Mouse (Mus musculus) spleen, adult 2 months (tissue): ENCODE data around the gene Krt31. TPM values are rescaled to one million over a fixed set of nuclear protein-coding genes. Genes with fewer than 3 reads are reported as not detected.

Source experiments
- DNase-seq, 2 experiments: peaks; one replicate each; pipeline versions ENCODE4 v3.0.0 to v3.0.0-alpha.2; 2012 to 2021; ENCODE audit warnings: low spot score in 2 of 2, low read depth in 1 of 2
- H3K27ac ChIP-seq: fragments of 200-500 bp; 2 replicates; pipeline ENCODE4 v1.5.1; 2012; ENCODE audit warnings: low read length, inconsistent platforms; ENCODE audit not compliant: insufficient read depth
- H3K27me3 ChIP-seq: fragments of 200-500 bp; 2 replicates; pipeline ENCODE4 v1.6.1; 2012; ENCODE audit warnings: mild to moderate bottlenecking, moderate library complexity, low read length, inconsistent platforms; ENCODE audit not compliant: control insufficient read depth, insufficient read depth
- H3K36me3 ChIP-seq: fragments of 200-500 bp; 2 replicates; pipeline ENCODE4 v1.6.1; 2012; ENCODE audit warnings: mild to moderate bottlenecking, low read length, inconsistent platforms; ENCODE audit not compliant: control insufficient read depth, insufficient read depth
- H3K4me1 ChIP-seq: fragments of 200-500 bp; 2 replicates; pipeline ENCODE4 v1.6.1; 2011; ENCODE audit warnings: inconsistent platforms; ENCODE audit not compliant: control insufficient read depth, insufficient read depth, insufficient read length
- H3K4me3 ChIP-seq: fragments of 200-500 bp; 2 replicates; pipeline ENCODE4 v1.5.1; 2011; ENCODE audit warnings: mild to moderate bottlenecking, inconsistent platforms; ENCODE audit not compliant: insufficient read depth, insufficient read length; ENCODE audit errors: extremely low read depth
- CTCF ChIP-seq: fragments of 200-500 bp; IDR thresholded peaks from 2 replicates; pipeline ENCODE4 v1.5.1; 2011; ENCODE audit warnings: mild to moderate bottlenecking, inconsistent platforms; ENCODE audit not compliant: insufficient read depth, insufficient read length, insufficient replicate concordance; ENCODE audit errors: extremely low read depth
- POLR2A ChIP-seq: fragments of 200-500 bp; IDR thresholded peaks from 2 replicates; pipeline ENCODE4 v1.6.1; 2011; ENCODE audit warnings: low read depth, low read length, inconsistent platforms
- WGBS: fragments of 180-500 bp; shearing (Covaris S2); methylation state at CpG from one replicate; pipeline ENCODE4 v1.1.7; 2018; 5-methylcytosine and 5-hydroxymethylcytosine counted together
- polyA plus RNA-seq: library from polyadenylated mRNA; depleted of rRNA; stranded (reverse); fragments of >200 nt; gene quantifications from 2 replicates; pipeline ENCODE4 v1.2.3, GENCODE M21; 2012; rRNA removed

The Krt31 gene
- not detected in 2 replicates for polyA plus RNA-seq

DNA sequence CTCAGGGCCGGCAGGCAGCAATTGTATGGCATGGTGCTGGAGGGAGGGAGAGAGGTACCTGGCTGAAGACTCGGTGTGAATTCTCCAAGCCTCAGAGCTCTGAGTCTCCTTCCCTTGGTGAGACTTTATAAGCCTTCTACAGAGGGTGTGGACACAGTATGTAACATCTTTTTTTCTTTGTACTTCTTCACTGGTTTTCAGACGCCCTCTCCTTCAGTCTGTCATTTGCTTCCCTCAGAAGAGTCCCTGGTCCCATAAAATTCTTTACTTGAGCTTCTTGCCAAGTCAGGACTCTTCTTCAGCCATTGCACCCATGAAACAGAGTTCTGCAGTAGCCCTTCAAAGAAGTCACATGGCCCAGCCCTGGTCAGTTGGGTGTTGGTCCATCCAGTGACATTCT lies at the start of gene Krt31:
Krt31 (minus strand) TSS at position 101 of the 400 bp plus-strand sequence.
- Histone ChIP-seq H3K27me3 (no peaks in the 10 kb centered on the region), H3K4me3 (no peak within 1 kb of the TSS), H3K27ac (no peak within 1 kb of the TSS), H3K36me3 (no peaks in the 10 kb centered on the region), H3K4me1 (no peaks in the 10 kb centered on the region)
- TF ChIP-seq CTCF (no peak), POLR2A (no peak)
- WGBS: 85% methylated on average over 3 of the region's 3 CpGs
- no peak for DNase-seq

DNA sequence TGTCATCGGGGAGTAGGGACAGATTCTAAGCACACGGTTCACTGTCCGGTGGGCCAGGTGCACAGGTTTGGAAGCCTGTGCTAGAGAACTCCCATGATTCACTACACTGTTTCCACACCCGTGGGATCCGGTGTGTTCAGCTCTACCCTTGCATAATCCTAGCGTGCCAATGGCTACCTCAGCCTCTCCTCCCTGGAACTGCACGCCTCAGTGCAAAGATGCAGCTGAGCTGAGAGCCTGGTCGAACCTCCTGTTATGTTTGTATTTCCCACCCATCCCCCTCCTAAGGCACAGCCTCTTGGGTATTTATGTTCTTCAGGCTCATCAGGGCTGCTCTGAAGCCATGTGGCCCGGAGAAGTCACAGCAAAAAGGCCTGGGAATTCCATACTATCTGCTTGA lies 47.5 kb upstream of the Krt31 start:
- Histone ChIP-seq H3K4me3 (no peak overlapping the region), H3K27me3 (no peaks in the 10 kb centered on the region), H3K27ac (no peak overlapping the region), H3K36me3 (no peaks in the 10 kb centered on the region), H3K4me1 (no peaks in the 10 kb centered on the region; the same call in 1 of the 2 replicates)
- WGBS: 82% methylated on average over 9 of the region's 9 CpGs
- no peak for DNase-seq
- no peak for TF ChIP-seq POLR2A
- TF ChIP-seq CTCF: no peak

DNA sequence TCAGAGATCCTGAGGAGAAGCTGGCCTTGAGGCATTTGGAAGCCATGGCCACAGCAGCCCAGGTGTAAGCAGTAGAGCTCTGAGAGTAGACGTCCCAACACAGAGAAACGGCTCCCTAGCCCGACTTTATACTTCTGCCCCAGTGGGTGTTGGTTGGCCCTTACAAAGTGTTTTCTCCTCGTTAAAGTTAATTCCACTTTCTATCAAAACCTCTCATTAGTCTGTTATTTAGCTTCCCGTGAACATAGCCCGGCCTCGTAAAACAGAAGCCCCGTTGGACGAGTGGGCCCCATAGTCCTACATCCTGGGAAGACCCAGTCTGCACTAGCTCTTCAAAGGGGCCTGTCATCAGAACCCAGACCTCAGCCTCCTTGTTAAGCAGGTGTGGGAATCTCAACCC lies 45.8 kb upstream of the Krt31 start, which contains the start of gene Krt35:
Krt35 (minus strand) TSS at position 101 of the 400 bp plus-strand sequence.
- no peaks in the 10 kb centered on the region for H3K27me3 ChIP-seq
- H3K4me1 ChIP-seq: no peaks in the 10 kb centered on the region
- 85% methylated on average over 9 of the region's 9 CpGs for WGBS
- H3K4me3 ChIP-seq: no peak within 1 kb of the TSS
- no peak for TF ChIP-seq POLR2A
- TF ChIP-seq CTCF: no peak
- no peaks in the 10 kb centered on the region for H3K36me3 ChIP-seq
- no peak for DNase-seq
- no peak within 1 kb of the TSS for H3K27ac ChIP-seq

- Histone ChIP-seq H3K4me3 (no peak overlapping the region), H3K27ac (no peak overlapping the region), H3K27me3 (no peaks in the 10 kb centered on the region), H3K4me1 (no peaks in the 10 kb centered on the region), H3K36me3 (no peaks in the 10 kb centered on the region)
- DNase-seq: no peak
- 63% methylated on average over 7 of the region's 7 CpGs for WGBS
- no peak for TF ChIP-seq POLR2A
- TF ChIP-seq CTCF: no peak
Observed at GRCm38 (mm10) chr11:100088378-100089025, 38.2 kb upstream of the Krt31 start.

- no peak for DNase-seq
- no peaks in the 10 kb centered on the region for H3K36me3 ChIP-seq
- no peak within 1 kb of the TSS for H3K4me3 ChIP-seq
- 91% methylated on average over 10 of the region's 10 CpGs for WGBS
- no peaks in the 10 kb centered on the region for H3K4me1 ChIP-seq
- no peak within 1 kb of the TSS for H3K27ac ChIP-seq
- no peaks in the 10 kb centered on the region for H3K27me3 ChIP-seq
- no peak for TF ChIP-seq CTCF
- TF ChIP-seq POLR2A: no peak
Observed at GRCm38 (mm10) chr11:100087861-100088260, 37.5 kb upstream of the Krt31 start, which contains the start of gene Krt32. Krt32 (minus strand) TSS chr11:100088226.

DNA sequence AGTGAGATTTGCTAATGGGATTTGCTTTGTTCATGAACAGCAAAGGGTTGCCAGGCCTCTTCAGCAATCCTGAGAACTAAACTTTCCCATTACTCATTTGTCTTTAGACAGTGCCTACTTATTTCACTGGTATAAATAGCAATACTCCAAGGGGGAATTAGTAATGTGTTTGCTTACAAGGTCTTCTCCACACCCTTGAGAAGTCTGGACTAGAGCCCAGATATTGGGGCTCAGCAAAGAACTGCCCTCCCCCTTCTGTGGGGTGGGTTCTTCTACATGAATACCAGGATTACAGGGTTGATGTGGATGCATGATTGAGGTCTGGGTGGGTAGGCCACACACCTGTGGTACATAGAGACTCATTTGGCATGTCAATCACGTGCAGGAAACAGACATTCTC lies 23.5 kb upstream of the Krt31 start:
- Histone ChIP-seq H3K36me3 (no peaks in the 10 kb centered on the region), H3K27me3 (no peaks in the 10 kb centered on the region), H3K27ac (no peak overlapping the region), H3K4me1 (no peaks in the 10 kb centered on the region), H3K4me3 (no peak overlapping the region)
- no peak for TF ChIP-seq CTCF
- no peak for TF ChIP-seq POLR2A
- DNase-seq: no peak
- WGBS: 39% methylated on average over 1 of the region's 1 CpGs

GRCm38 (mm10) chr11:100067293-100068036 lies 17.1 kb upstream of the Krt31 start:
- Histone ChIP-seq H3K27ac (no peak overlapping the region), H3K36me3 (no peaks in the 10 kb centered on the region), H3K4me1 (no peaks in the 10 kb centered on the region), H3K4me3 (no peak overlapping the region), H3K27me3 (no peaks in the 10 kb centered on the region)
- WGBS: 81% methylated on average over 17 of the region's 17 CpGs
- DNase-seq: no peak
- TF ChIP-seq CTCF: no peak
- TF ChIP-seq POLR2A: no peak
